Mouse (Mus musculus): ENCODE results near the gene Abca3.

Abca3 gene

DNA sequence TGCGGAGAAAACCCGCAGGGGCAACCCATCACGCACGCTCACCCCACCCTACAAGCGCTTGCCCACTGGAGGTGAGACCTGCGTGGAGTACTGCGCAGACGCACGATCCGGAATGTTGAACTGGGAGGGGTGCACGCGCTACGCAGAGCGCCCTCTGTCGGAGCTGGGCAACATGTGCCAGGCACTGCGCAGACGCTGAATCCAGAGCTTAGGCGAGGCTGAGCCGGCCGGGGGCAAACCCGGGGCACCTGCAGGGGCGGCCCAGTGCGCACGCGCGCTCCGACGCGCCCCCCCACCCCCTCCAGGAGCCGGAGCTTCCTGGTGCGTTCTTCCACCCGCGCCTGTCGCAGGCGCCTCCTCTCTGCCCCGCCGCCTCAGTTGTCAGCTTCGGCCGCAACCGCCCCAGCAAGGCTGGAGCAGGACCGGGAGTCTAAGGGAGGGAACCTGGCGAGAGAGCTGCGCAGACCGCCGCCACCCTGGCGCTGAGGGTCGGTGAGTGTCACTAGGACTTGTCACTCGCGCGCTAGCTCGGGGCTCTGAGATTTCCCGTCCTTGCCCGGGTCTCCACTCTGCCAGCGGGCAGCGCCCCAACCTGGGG lies at the start of gene Abca3:
Abca3 (plus strand) TSS at position 191 of the 598 bp plus-strand sequence.
- peak; percentile 93 to 97 for DNase-seq (ENCODE audit: low spot score in 2 of 2)

DNA sequence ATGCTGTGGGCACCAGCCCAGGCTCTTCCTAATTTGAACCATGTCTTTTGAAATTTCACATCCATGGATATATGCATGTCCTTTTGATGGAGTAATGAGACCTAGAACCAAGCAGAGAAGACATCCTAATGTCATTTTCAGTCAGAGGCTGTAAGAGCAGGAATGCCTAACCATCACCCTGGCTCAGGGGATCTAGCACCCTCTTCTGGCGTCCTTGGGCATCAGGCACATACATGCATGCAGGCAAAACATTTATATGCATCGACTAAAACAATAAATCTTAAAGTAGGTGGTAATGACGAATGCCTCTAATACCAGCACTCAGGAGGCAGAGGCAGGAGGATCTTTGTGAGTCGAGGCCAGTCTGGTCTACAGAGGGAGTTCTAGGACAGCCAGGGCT lies 44.2 kb upstream of the Abca3 start:
- no peak for DNase-seq (ENCODE audit: low spot score in 2 of 2)

DNA sequence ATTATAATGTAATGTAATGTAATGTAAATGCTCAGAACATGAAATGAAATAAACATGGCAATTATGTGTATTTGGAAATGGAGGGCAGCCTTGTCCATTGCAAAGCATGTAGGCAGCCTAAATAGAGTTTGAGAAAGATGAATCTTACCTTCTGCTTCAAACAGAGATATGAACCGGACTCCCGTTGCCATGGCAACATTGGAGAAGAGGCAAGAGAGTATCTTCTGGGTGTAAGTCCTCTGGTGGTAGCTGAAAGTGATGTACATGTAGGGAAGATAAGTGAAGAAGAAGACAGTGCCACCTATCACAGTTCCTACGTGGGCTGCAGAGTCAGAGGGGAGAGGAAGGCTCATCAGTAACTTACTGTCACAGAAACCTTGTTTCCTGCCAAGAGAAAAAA lies 30.9 kb upstream of the Abca3 start:
- peak; percentile 7 to 9 for DNase-seq (ENCODE audit: low spot score in 2 of 2)

DNA sequence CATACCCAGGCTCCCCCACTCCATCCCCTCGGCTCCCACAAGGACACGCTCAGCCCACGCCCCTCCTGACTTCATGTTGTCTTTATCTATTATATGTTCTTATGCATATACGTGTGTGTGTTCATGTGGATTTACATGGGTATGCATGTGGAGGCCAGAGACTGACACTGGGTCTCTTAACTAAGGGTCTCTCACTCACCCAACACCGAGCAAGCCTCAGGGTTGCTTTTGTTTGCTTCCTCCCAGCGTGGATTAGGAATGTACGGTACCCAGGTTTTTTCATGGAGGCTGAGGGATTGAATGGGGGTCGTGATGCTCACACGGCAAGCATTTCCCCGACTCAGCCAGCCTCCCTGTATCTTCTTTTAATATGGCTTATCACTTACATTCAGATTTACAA lies 26.7 kb upstream of the Abca3 start:
- no peak for DNase-seq (ENCODE audit: low spot score in 2 of 2)

DNA sequence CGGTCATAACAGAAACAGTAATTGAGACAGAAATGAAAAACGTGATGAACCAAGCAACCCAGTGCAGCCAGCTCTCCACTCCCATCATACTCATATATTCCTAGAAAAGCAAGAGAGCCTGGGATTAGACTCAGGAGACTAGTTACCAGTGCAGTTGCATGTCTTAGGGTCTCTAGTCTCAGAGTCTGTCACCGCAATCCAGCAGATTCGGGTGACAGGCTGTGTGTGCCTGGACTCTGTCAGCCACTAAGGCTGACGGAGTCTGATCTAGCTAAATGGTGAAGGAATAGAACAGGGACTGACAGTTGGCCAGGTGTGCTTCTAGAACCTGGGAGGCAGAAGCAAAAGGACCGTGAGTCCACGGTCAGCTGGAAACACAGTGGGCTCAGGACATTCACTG lies 24.1 kb upstream of the Abca3 start:
- DNase-seq (ENCODE audit: low spot score in 2 of 2): no peak

- no peak for DNase-seq (ENCODE audit: low spot score in 2 of 2)
Observed at GRCm38 (mm10) chr17:24344672-24345071, 7.1 kb upstream of the Abca3 start.

GRCm38 (mm10) chr17:24346831-24347230 lies 4.9 kb upstream of the Abca3 start:
- DNase-seq (ENCODE audit: low spot score in 2 of 2): no peak

GRCm38 (mm10) chr17:24349176-24349575 lies 2.6 kb upstream of the Abca3 start:
- no peak for DNase-seq (ENCODE audit: low spot score in 2 of 2)

DNA sequence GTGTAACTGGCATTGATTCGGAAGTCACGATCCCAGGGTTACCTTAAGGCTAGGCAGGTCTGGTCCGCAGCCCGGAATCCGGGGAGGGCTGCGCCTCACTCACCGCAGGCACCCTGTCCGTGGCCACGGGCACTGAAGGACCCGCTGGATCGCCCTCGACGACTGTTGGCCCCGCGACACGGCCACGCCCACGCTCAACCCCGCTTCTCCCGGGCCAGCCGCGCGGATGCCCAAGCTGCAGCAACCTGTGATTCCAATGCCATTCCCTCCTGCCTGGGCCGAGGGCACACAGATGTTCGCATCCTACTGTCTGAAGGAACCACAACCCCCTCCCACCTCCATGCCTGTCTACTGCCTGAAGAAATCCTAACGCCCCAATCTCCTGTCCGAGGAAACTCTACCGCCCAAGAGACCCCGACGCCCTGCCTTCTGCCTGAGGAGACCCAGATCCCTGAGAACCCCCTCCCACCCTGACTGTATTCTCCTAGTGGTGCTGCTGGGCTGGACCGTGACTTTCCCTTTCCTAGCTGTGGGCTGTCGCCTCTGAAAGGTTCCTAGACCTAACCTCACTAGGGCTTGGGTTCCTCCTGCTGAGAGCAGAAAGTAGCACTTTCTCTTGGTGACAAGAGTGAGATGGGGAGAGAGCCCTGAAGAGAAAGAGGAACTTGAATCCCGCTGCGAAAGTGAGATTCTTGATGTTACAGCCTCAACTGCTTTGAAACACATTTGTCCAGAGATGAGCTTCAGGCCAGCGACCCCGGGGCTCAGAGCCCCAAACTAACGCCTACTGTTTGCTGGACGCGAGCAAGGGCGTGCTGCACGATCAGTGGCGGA lies 607 bp upstream of the Abca3 start, which contains the start of gene Abca17:
Abca17 (minus strand) TSS at position 143 of the 834 bp plus-strand sequence.
- no peak for DNase-seq (ENCODE audit: low spot score in 2 of 2)

DNA sequence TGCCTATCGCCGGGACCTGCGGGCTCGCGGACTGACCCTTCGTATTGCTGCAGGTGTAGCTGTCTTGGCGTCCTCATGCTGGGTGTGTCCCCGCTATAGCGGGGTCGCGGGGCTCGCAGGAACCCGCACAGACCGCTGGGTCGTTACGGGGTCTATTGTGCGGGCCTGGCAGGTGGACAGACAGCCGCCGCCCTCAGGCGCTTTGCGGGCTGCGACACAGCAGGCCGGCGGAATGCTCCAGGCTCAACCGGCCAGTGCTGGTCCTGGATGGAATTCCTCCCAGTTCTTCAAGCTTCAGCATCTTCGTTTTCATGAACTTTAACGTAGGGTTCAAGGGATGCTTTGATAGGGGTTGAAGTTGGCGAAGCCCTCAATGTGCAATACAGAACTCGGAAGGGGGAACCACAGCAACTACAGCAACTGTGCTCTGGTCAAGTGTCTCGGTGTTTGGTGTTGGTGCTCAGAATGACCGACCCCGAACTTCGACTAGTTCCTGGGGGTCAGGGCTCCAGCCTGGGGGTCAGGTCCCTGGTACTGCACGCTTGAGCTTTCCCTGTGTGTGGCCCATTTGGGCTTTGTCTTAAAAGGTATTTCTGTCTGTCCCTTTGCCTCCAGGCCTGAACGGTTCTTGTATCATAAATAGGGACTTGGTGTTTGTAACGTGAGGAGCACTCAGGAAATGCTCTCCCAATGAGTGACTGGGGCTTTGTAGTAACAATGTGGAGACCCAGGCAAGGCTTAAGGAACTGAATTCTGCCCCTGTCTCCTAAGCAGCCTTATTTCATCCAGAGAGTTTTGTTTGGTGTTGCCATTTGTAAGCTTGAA lies 832 bp downstream of the Abca3 start:
- DNase-seq (ENCODE audit: low spot score in 2 of 2): no peak

- DNase-seq (ENCODE audit: low spot score in 2 of 2): no peak
Observed at GRCm38 (mm10) chr17:24353960-24354359, 2.2 kb downstream of the Abca3 start.

- no peak for DNase-seq (ENCODE audit: low spot score in 2 of 2)
Observed at GRCm38 (mm10) chr17:24355284-24355683, 3.5 kb downstream of the Abca3 start.

- DNase-seq (ENCODE audit: low spot score in 2 of 2): no peak
Observed at GRCm38 (mm10) chr17:24359006-24359405, 7.3 kb downstream of the Abca3 start.

DNA sequence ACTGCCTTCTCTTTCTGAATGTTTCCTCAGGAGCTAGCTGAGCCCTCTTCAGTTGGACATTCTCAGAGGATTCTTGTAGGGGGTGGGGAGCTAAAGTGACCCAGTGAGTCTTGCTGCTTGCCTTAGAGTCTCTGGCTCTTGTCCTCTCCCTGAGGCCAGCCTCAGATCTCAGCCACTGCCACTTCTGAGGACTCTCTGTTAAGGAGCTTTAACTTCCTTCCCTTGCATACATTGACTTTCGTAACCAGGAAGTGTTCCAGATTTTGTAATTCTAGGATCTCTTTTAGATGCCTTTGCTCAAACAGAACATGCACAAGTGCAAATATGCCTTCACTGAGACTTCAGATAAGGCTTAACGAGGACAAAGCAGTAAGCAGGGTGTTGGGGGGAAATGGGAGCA lies 8.2 kb downstream of the Abca3 start:
- DNase-seq (ENCODE audit: low spot score in 2 of 2): no peak

DNA sequence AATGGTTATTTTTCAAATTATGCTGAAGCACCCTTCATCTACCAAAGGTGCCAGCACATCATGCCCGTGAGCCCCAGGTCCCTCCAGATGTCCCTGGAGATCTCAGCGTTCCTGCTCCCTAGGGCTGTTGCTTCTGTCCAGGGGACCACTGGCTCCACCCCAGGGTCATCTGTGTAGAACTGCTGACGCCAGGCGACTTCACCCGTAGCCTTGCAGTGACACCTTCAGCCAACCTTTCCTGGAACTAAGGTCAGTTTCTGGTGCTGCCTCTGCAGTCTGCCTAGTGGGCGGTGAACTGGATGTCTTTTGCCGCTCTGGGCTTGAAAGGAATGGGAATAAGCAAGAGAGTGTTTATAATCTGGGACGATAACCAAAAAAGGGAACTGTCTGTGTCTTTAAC lies 9.1 kb downstream of the Abca3 start:
- no peak for DNase-seq (ENCODE audit: low spot score in 2 of 2)

DNA sequence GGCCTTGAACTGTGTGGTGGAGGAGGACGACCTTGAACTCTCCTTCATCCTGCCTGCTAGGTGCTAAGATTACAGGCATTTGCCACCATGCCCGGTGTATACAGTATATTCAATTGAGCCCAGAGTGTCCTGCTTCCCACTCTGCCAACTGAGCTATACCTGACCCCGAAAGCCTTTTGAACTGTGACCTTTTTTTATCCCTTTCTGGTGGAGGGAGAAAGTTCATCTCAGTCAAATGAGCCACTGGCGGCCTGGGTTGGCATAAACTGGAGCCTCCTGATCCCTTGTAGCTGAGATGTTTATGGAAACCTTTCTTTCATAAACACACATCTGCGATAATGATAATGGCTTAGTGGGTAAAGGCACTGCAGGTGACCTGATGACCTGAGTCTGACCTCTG lies 9.5 kb downstream of the Abca3 start:
- DNase-seq (ENCODE audit: low spot score in 2 of 2): no peak

GRCm38 (mm10) chr17:24362527-24362926 lies 10.8 kb downstream of the Abca3 start:
- no peak for DNase-seq (ENCODE audit: low spot score in 2 of 2)

GRCm38 (mm10) chr17:24364461-24364860 lies 12.7 kb downstream of the Abca3 start:
- DNase-seq (ENCODE audit: low spot score in 2 of 2): no peak

DNA sequence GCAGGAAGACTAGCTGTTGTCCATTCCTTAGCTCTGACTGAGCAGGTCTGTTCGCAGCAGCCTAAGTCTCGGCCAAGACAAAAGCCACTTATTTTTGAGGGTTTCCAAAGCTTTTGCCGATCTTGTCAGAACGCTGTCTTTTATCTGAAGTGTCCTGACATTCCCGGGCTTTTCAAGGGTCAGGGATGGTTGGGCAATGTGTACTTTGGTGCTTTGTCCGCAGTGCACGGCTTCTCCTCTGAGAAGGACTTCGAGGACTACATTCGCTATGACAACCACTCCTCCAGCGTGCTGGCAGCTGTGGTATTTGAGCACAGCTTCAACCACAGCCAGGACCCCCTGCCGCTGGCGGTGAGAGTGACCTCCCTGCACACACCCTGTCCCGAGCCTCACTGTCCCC lies 14.1 kb downstream of the Abca3 start:
- no peak for DNase-seq (ENCODE audit: low spot score in 2 of 2)

DNA sequence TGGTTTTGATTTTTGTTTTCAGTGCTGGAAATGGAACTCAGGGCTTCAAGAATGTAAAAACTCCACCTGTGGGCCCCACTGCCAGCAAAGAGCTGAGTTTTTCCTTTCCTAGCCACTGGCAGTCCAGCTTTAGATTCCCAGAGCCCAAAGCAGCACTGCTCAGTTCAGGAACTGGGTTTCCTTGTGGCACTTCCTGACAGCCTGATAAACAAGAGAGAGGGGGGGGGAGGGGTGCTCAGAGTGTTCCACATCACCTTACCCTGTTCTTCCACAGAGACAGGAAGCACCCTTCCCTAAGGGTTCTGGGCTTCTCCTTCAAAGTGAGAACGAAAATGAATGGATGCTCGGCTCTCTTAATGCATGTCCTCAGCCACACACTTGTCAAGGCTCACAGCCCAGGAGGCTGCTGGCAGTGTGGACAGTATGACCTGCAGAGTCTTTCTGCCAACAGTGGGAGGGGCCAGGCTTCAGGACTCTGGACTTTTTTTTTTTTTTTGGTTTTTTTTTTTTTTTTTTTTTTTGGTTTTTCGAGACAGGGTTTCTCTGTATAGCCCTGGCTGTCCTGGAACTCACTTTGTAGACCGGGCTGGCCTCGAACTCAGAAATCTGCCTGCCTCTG lies 23.5 kb downstream of the Abca3 start:
- no peak for DNase-seq (ENCODE audit: low spot score in 2 of 2)

- no peak for DNase-seq (ENCODE audit: low spot score in 2 of 2)
Observed at GRCm38 (mm10) chr17:24375886-24376285, 24.1 kb downstream of the Abca3 start.

DNA sequence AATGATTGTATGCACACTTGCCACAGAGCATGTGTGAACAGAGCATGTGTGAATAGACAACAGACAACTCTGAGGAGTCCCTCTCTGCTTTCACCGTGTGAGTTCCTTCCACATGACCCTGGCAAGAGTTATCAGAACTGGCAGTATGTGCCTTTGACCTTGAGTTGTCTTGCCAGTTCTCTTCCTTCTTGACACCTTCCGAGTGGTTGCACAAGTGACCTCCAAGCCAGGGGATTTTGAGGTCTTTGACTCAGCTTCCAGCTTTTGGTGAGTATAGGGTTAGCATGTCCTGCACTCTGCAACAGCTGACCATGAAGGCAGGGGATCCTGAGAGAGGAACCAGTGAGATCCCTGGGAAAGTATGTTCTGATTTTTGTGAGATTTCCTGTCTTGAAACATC lies 26.7 kb downstream of the Abca3 start:
- DNase-seq (ENCODE audit: low spot score in 2 of 2): no peak
